Mouse (Mus musculus) kidney, postnatal 0 days (tissue): ENCODE measurements around the gene Gm36864. TPM values are rescaled to one million over a fixed set of nuclear protein-coding genes. Genes with fewer than 3 reads are reported as not detected.

Experiments
- ATAC-seq: fragments of 200-750 bp; cut with Nextera tagmentation; replicated peaks from 2 replicates; pipeline ENCODE4 v1.8.0; 2017; ENCODE audit warnings: low read depth, moderate number of reproducible peaks, moderate TSS enrichment, moderate library complexity; ENCODE audit not compliant: low FRiP score
- DNase-seq: peaks from one replicate; pipeline ENCODE4 v3.0.0-alpha.2; 2016; ENCODE audit warnings: low spot score
- H3K27ac ChIP-seq: fragments of 300-500 bp; sonication (generic); 2 replicates; pipeline ENCODE4 v1.5.1; 2014; ENCODE audit warnings: mild to moderate bottlenecking
- H3K27me3 ChIP-seq: fragments of 300-500 bp; sonication (generic); 2 replicates; pipeline ENCODE4 v1.6.1; 2014; ENCODE audit warnings: low read length, mixed read lengths; ENCODE audit not compliant: insufficient read depth
- H3K36me3 ChIP-seq: fragments of 300-500 bp; sonication (generic); 2 replicates; pipeline ENCODE4 v1.6.1; 2014; ENCODE audit warnings: low read length, mixed read lengths; ENCODE audit not compliant: insufficient read depth
- H3K4me1 ChIP-seq: fragments of 300-500 bp; sonication (generic); replicated peaks from 2 replicates; pipeline ENCODE4 v1.6.1; 2014; ENCODE audit warnings: antibody characterized with exemption, low read length, mixed read lengths; ENCODE audit not compliant: insufficient read depth
- H3K4me2 ChIP-seq: fragments of 300-500 bp; sonication (generic); 2 replicates; pipeline ENCODE4 v1.6.1; 2014; ENCODE audit warnings: mild to moderate bottlenecking, low read length, moderate library complexity, mixed read lengths
- H3K4me3 ChIP-seq: fragments of 300-500 bp; sonication (generic); replicated peaks from 2 replicates; pipeline ENCODE4 v1.5.1; 2014; ENCODE audit warnings: low read depth, low read length
- H3K9ac ChIP-seq: fragments of 300-500 bp; sonication (generic); 2 replicates; pipeline ENCODE4 v1.6.1; 2014; ENCODE audit warnings: low read depth, low read length
- H3K9me3 ChIP-seq: fragments of 300-500 bp; sonication (generic); replicated peaks from 2 replicates; pipeline ENCODE4 v1.6.1; 2016; ENCODE audit warnings: low read length, inconsistent platforms, mixed read lengths
- CTCF ChIP-seq: IDR thresholded peaks from 2 replicates; pipeline ENCODE4 v1.5.1; 2016; ENCODE audit warnings: antibody characterized with exemption, low read depth, mild to moderate bottlenecking, moderate library complexity
- WGBS: fragments of 180-500 bp; shearing (Covaris S2); extraction: QIAGEN DNeasy Blood & Tissue Kit; methylation state at CpG from one replicate; pipeline ENCODE4 v1.1.7; 2014; 5-methylcytosine and 5-hydroxymethylcytosine counted together
- polyA plus RNA-seq: library from polyadenylated mRNA; unstranded; fragments of >200 nt; fragmentation: Nextera tagmentation; extraction: Ambion mirVana; gene quantifications from 2 replicates; pipeline ENCODE4 v1.2.1, GENCODE M21; 2015

Gene Gm36864
- polyA plus RNA-seq, 1 experiment from 2014 or later, result not detected

- Histone ChIP-seq H3K4me3 (no peak overlapping the region), H3K27me3 (no peaks in the 10 kb centered on the region), H3K9me3 (no peaks in the 10 kb centered on the region), H3K27ac (no peak overlapping the region), H3K4me2 (no peak overlapping the region), H3K36me3 (no peaks in the 10 kb centered on the region), H3K4me1 (no peaks in the 10 kb centered on the region), H3K9ac (no peak overlapping the region)
- WGBS, result 74% methylated on average over 11 of the region's 11 CpGs
- ATAC-seq (no peak), DNase-seq (no peak)
- no peak for TF ChIP-seq CTCF
These were observed 32.1 kb downstream of the Gm36864 start for GRCm38 (mm10) chr7:44268117-44268516.

GRCm38 (mm10) chr7:44269397-44269796, 33.4 kb downstream of the Gm36864 start:
- no peak for TF ChIP-seq CTCF
- Histone ChIP-seq H3K4me3 (no peak overlapping the region), H3K9me3 (no peaks in the 10 kb centered on the region), H3K4me1 (no peaks in the 10 kb centered on the region), H3K4me2 (no peak overlapping the region), H3K9ac (no peak overlapping the region), H3K36me3 (no peaks in the 10 kb centered on the region), H3K27me3 (no peaks in the 10 kb centered on the region), H3K27ac (no peak overlapping the region)
- 79% methylated on average over 2 of the region's 2 CpGs for WGBS
- DNase-seq, result no peak
- no peak for ATAC-seq

GRCm38 (mm10) chr7:44271309-44271708, 35.3 kb downstream of the Gm36864 start:
- H3K27ac ChIP-seq, result no peak overlapping the region
- no peak overlapping the region for H3K9ac ChIP-seq
- WGBS, result 75% methylated on average over 2 of the region's 2 CpGs
- no peak overlapping the region for H3K4me2 ChIP-seq
- H3K27me3 ChIP-seq, result no peaks in the 10 kb centered on the region
- no peaks in the 10 kb centered on the region for H3K36me3 ChIP-seq
- H3K4me3 ChIP-seq, result no peak overlapping the region
- DNase-seq, result peak; percentile 15
- ATAC-seq, result no peak
- H3K4me1 ChIP-seq, result no peaks in the 10 kb centered on the region
- no peak for TF ChIP-seq CTCF
- H3K9me3 ChIP-seq, result no peaks in the 10 kb centered on the region

- Histone ChIP-seq H3K4me2 (no peak overlapping the region), H3K9me3 (no peaks in the 10 kb centered on the region), H3K4me3 (no peak overlapping the region), H3K36me3 (no peaks in the 10 kb centered on the region), H3K27ac (no peak overlapping the region), H3K9ac (no peak overlapping the region), H3K4me1 (no peaks in the 10 kb centered on the region), H3K27me3 (no peaks in the 10 kb centered on the region)
- DNase-seq (no peak), ATAC-seq (no peak)
- WGBS, result 85% methylated on average over 7 of the region's 7 CpGs
- TF ChIP-seq CTCF, result no peak
These were observed 36.6 kb downstream of the Gm36864 start for GRCm38 (mm10) chr7:44272546-44272945.

- no peak for ATAC-seq
- no peak for TF ChIP-seq CTCF
- no peaks in the 10 kb centered on the region for H3K9me3 ChIP-seq
- H3K4me2 ChIP-seq, result no peak overlapping the region
- no peaks in the 10 kb centered on the region for H3K36me3 ChIP-seq
- DNase-seq, result no peak
- H3K27ac ChIP-seq, result no peak overlapping the region
- 65% methylated on average over 7 of the region's 7 CpGs for WGBS
- H3K9ac ChIP-seq, result no peak overlapping the region
- H3K4me3 ChIP-seq, result no peak overlapping the region
- no peaks in the 10 kb centered on the region for H3K4me1 ChIP-seq
- no peaks in the 10 kb centered on the region for H3K27me3 ChIP-seq
These were observed 37.5 kb downstream of the Gm36864 start for GRCm38 (mm10) chr7:44273446-44273845.

GRCm38 (mm10) chr7:44274096-44274495, 38.1 kb downstream of the Gm36864 start:
- Histone ChIP-seq H3K27me3 (no peaks in the 10 kb centered on the region), H3K4me3 (no peak overlapping the region), H3K9ac (no peak overlapping the region), H3K9me3 (no peaks in the 10 kb centered on the region), H3K27ac (no peak overlapping the region), H3K4me2 (no peak overlapping the region), H3K4me1 (no peaks in the 10 kb centered on the region), H3K36me3 (no peaks in the 10 kb centered on the region)
- 36% methylated on average over 11 of the region's 11 CpGs for WGBS
- no peak for ATAC-seq
- TF ChIP-seq CTCF, result no peak
- DNase-seq, result no peak

GRCm38 (mm10) chr7:44275546-44275945, 39.6 kb downstream of the Gm36864 start:
- Histone ChIP-seq H3K4me1 (no peaks in the 10 kb centered on the region), H3K9me3 (no peaks in the 10 kb centered on the region), H3K4me2 (no peak overlapping the region), H3K27ac (no peak overlapping the region), H3K9ac (no peak overlapping the region), H3K27me3 (no peaks in the 10 kb centered on the region), H3K4me3 (no peak overlapping the region), H3K36me3 (no peaks in the 10 kb centered on the region)
- WGBS, result 74% methylated on average over 3 of the region's 3 CpGs
- DNase-seq (no peak), ATAC-seq (no peak)
- no peak for TF ChIP-seq CTCF
